Comparison of ENCODE assay signal across 9 mouse cellular contexts in genomic region chr7:137308061-137309060, GRCm38 (mm10). TPM values are rescaled to one million over a fixed set of nuclear protein-coding genes. Genes with fewer than 3 reads are reported as not detected.
DNase-seq lines count a peak whose midpoint lies in the region; ATAC-seq lines count a peak whose summit lies in the region.
"Had no signal": no experiment of that assay in that cellular context is flagged by ENCODE, and none has a peak within 500 bp of the region (broad histone marks: within the 10 kb centered on the region; RNA-seq: fewer than 3 reads in every experiment).

No protein-coding gene starts in this region.

- no peak overlapping the region for H3K4me2 ChIP-seq in forebrain, embryonic 16.5 days (ENCODE audit: low read length)
- peak overlapping the region; percentile 77 for H3K4me2 ChIP-seq in midbrain, embryonic 13.5 days (replicated peaks)

- no peaks in the 10 kb centered on the region for H3K36me3 ChIP-seq in heart, embryonic 10.5 days
- no peaks in the 10 kb centered on the region for H3K36me3 ChIP-seq in forebrain, embryonic 16.5 days (ENCODE audit: control insufficient read depth, insufficient read depth)
- H3K36me3 ChIP-seq in midbrain, embryonic 13.5 days, result 0 out of 2 replicates have a peak, but pooled peaks cover 5% of the 10 kb centered on the region

- H3K9ac ChIP-seq in forebrain, embryonic 16.5 days (replicated peaks; ENCODE audit: low read depth, low read length), result no peak overlapping the region
- peak overlapping the region; percentile 87 for H3K9ac ChIP-seq in midbrain, embryonic 13.5 days (replicated peaks)

- H3K4me1 ChIP-seq in heart, embryonic 10.5 days, result peaks cover 28% of the 10 kb centered on the region
- peaks cover 26% of the 10 kb centered on the region for H3K4me1 ChIP-seq in forebrain, embryonic 16.5 days (replicated peaks; ENCODE audit: control insufficient read depth, insufficient read depth, low read length)
- peaks cover 70% of the 10 kb centered on the region for H3K4me1 ChIP-seq in midbrain, embryonic 13.5 days (replicated peaks)

- H3K9me3 ChIP-seq in heart, embryonic 10.5 days, result no peaks in the 10 kb centered on the region
- no peaks in the 10 kb centered on the region; the same call in 1 of the 2 replicates for H3K9me3 ChIP-seq in forebrain, embryonic 16.5 days (ENCODE audit: control insufficient read depth, low read length)
- no peaks in the 10 kb centered on the region for H3K9me3 ChIP-seq in midbrain, embryonic 13.5 days

- no peak for DNase-seq in heart, embryonic 10.5 days (ENCODE audit: low spot score)
- DNase-seq in heart, postnatal 36 days, result no peak
- peak; percentile 9 for DNase-seq in R1 (ENCODE audit: low read depth, low spot score)
- no peak for DNase-seq in left cerebral cortex, adult 8-10 months (ENCODE audit: low spot score in 2 of 2)
- DNase-seq in cerebellum, adult 11-12 months, result no peak
- DNase-seq in kidney, postnatal 10 days, result no peak
- DNase-seq: liver had no signal

- peak overlapping the region; percentile 85; the same call in 1 of the 2 replicates for H3K27ac ChIP-seq in heart, embryonic 10.5 days
- no peak overlapping the region for H3K27ac ChIP-seq in forebrain, embryonic 16.5 days (ENCODE audit: low read length)
- peak overlapping the region; percentile 98 for H3K27ac ChIP-seq in midbrain, embryonic 13.5 days

- peak overlapping the region; percentile 70 for H3K4me3 ChIP-seq in heart, embryonic 10.5 days
- no peak overlapping the region for H3K4me3 ChIP-seq in forebrain, embryonic 16.5 days (replicated peaks; ENCODE audit: low read length)
- peak overlapping the region; percentile 78 for H3K4me3 ChIP-seq in midbrain, embryonic 13.5 days (replicated peaks)

- intact Hi-C loops in heart, postnatal 36 days (cut with DNase I), result no loop called here

- H3K27me3 ChIP-seq in heart, embryonic 10.5 days (ENCODE audit: insufficient read depth, poor library complexity, severe bottlenecking), result peaks cover 93% of the 10 kb centered on the region
- peaks cover 68% of the 10 kb centered on the region for H3K27me3 ChIP-seq in forebrain, embryonic 16.5 days (replicated peaks; ENCODE audit: control insufficient read depth, insufficient read depth, low read length)
- H3K27me3 ChIP-seq in midbrain, embryonic 13.5 days, result peaks cover 32% of the 10 kb centered on the region

- ATAC-seq in forebrain, embryonic 16.5 days, result 0 out of 2 replicates have a peak, but pooled peaks have one; percentile 51
- ATAC-seq in midbrain, embryonic 13.5 days, result no peak

- 26% methylated on average over 19 of the region's 19 CpGs for WGBS in heart, embryonic 10.5 days
- 23% methylated on average over 19 of the region's 19 CpGs for WGBS in forebrain, embryonic 16.5 days
- WGBS in midbrain, embryonic 13.5 days, result 18% methylated on average over 19 of the region's 19 CpGs

RNA-seq across cellular contexts. Expression of gene Ebf3, which starts 5.9 kb away (rescaled TPM):
- polyA plus RNA-seq in heart, embryonic 10.5 days (2016; fragmentation: Nextera tagmentation; extraction: Ambion mirVana), result 1.3 and 3.5 TPM in 2 replicates
- 1 to 10 TPM; 8.0 to 8.1 TPM for total RNA-seq in heart, postnatal 36 days (2021)
- 0.72 and 0.73 TPM in 2 replicates for polyA plus RNA-seq in forebrain, embryonic 16.5 days (2015; fragmentation: Nextera tagmentation; extraction: Ambion mirVana)
- 18.1 and 18.2 TPM in 2 replicates for polyA plus RNA-seq in midbrain, embryonic 13.5 days (2015; fragmentation: Nextera tagmentation; extraction: Ambion mirVana)
- total RNA-seq in left cerebral cortex, adult 8-10 months (2022), result 1 to 10 TPM in 2 of 4 experiments, under 1 TPM in 2; 0.64 to 2.6 (median 1.1) TPM
